Mouse (Mus musculus): Measurements from ENCODE around the gene Rufy4.

Rufy4 gene

GRCm38 (mm10) chr1:74124991-74125552 lies at the start of gene Rufy4:
TSS of gene Rufy4 (plus strand) at chr1:74125541.
- peak; percentile 82 to 86 for DNase-seq

- peak; percentile 55 to 76 for DNase-seq
These were observed 49.1 kb upstream of the Rufy4 start for GRCm38 (mm10) chr1:74076230-74076629.

- peak; percentile 86 to 90 for DNase-seq
These were observed 48.0 kb upstream of the Rufy4 start for GRCm38 (mm10) chr1:74077353-74077752.

GRCm38 (mm10) chr1:74081573-74081989 lies 43.8 kb upstream of the Rufy4 start:
- DNase-seq, result no peak

- peak; percentile 69 to 70 for DNase-seq
These were observed 42.4 kb upstream of the Rufy4 start for GRCm38 (mm10) chr1:74082841-74083463.

- DNase-seq, result peak; percentile 72 to 74
These were observed 41.2 kb upstream of the Rufy4 start for GRCm38 (mm10) chr1:74084065-74084705.

GRCm38 (mm10) chr1:74084752-74085151 lies 40.6 kb upstream of the Rufy4 start:
- no peak for DNase-seq

- DNase-seq, result no peak
These were observed 39.8 kb upstream of the Rufy4 start for GRCm38 (mm10) chr1:74085566-74085965.

GRCm38 (mm10) chr1:74088569-74088968 lies 36.8 kb upstream of the Rufy4 start:
- DNase-seq, result no peak

GRCm38 (mm10) chr1:74090329-74090728 lies 35.0 kb upstream of the Rufy4 start:
- DNase-seq, result no peak

- DNase-seq, result no peak
These were observed 34.2 kb upstream of the Rufy4 start for GRCm38 (mm10) chr1:74091138-74091537.

GRCm38 (mm10) chr1:74091611-74092224 lies 33.6 kb upstream of the Rufy4 start:
- no peak for DNase-seq

- peak; percentile 72 to 86 for DNase-seq
These were observed 33.1 kb upstream of the Rufy4 start for GRCm38 (mm10) chr1:74092242-74092641.

GRCm38 (mm10) chr1:74093447-74093846 lies 31.9 kb upstream of the Rufy4 start:
- no peak for DNase-seq

GRCm38 (mm10) chr1:74094497-74095270 lies 30.7 kb upstream of the Rufy4 start:
- no peak for DNase-seq

- DNase-seq, result no peak
These were observed 30.0 kb upstream of the Rufy4 start for GRCm38 (mm10) chr1:74095296-74095695.

GRCm38 (mm10) chr1:74095728-74096127 lies 29.6 kb upstream of the Rufy4 start:
- no peak for DNase-seq

GRCm38 (mm10) chr1:74098004-74099000 lies 27.0 kb upstream of the Rufy4 start:
- DNase-seq, result peak; percentile 42 to 50

GRCm38 (mm10) chr1:74099001-74099435 lies 26.3 kb upstream of the Rufy4 start:
- DNase-seq, result no peak

GRCm38 (mm10) chr1:74103654-74104353 lies 21.5 kb upstream of the Rufy4 start:
- DNase-seq, result no peak

GRCm38 (mm10) chr1:74105660-74106059 lies 19.7 kb upstream of the Rufy4 start:
- DNase-seq, result no peak
